Mouse (Mus musculus): ENCODE data around the gene Mrps18c. TPM values are rescaled to one million over a fixed set of nuclear protein-coding genes. Genes with fewer than 3 reads are reported as not detected.
A peak's percentile ranks its signal among the peaks of the same experiment; 100 is the strongest.

The Mrps18c gene
- polyA plus RNA-seq, 1 experiment from 2014 or later, result 159 TPM

DNA sequence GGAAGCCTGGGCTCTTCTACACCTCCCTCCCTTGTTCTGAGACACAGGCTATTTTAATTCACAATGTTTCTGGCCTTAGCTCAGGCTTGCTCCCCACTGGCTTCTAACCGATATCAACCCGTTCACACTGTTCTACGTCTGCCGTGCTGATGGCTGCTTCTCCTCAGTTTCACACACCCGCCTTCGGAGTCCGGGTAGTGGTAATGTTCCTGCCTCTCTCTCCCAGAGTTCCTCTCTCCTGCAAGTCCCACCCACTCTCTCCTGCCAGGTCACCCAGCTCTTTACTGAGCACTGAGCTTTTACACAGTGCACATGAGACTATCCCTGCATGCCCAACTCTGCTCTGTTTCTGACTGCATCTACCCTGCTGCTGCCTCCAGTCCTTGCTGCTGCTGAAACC, 32.4 kb upstream of the Mrps18c start:
- no peak for ATAC-seq (ENCODE audit: insufficient number of reproducible peaks, insufficient read depth, low FRiP score, low read depth)
- Histone ChIP-seq H3K36me3 (ENCODE audit: control insufficient read depth, insufficient read depth, low read length) (peaks cover 89% of the 10 kb centered on the region), H3K27ac (replicated peaks in 1 of 2; ENCODE audit: control insufficient read depth in 1 of 2, insufficient read depth in 1 of 2, low read depth in 2 of 2, low read length in 2 of 2) (no peak overlapping the region), H3K4me3 (ENCODE audit: control insufficient read depth in 1 of 2, insufficient read depth in 1 of 2, low read depth in 1 of 2, low read length in 2 of 2) (no peak overlapping the region), H3K9me3 (ENCODE audit: control insufficient read depth, low read length) (no peaks in the 10 kb centered on the region), H3K4me2 (ENCODE audit: low read length) (no peak overlapping the region), H3K9ac (ENCODE audit: low read length) (no peak overlapping the region), H3K4me1 (ENCODE audit: control insufficient read depth in 2 of 2, insufficient read depth in 2 of 2, low read length in 2 of 2) (no peaks in the 10 kb centered on the region), H3K27me3 (ENCODE audit: control insufficient read depth, insufficient read depth, low read length) (no peaks in the 10 kb centered on the region)
- 82% methylated on average over 7 of the region's 7 CpGs for WGBS

DNA sequence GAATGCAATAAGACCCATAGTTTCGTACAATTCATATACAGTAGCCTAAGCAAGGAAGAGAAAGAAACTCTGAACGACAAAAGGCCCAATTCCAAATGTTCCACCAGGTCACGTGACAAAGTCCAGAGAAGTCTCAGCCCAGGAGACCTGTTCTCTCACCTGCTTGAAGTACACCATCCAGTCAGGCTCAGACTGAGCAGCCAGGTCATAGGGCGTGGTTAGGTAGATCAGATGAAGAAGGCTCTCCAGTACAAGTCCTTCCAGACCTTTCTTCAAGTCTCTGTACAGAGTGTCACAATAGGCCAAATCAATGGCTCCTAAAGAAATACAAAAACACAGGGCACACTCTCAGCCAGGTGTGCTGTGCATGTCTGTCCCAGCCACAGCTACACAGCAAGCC, 26.9 kb upstream of the Mrps18c start:
- H3K36me3 ChIP-seq (ENCODE audit: control insufficient read depth, insufficient read depth, low read length), result peaks cover 88% of the 10 kb centered on the region
- H3K27ac ChIP-seq (replicated peaks in 1 of 2; ENCODE audit: control insufficient read depth in 1 of 2, insufficient read depth in 1 of 2, low read depth in 2 of 2, low read length in 2 of 2), result no peak overlapping the region
- H3K27me3 ChIP-seq (ENCODE audit: control insufficient read depth, insufficient read depth, low read length), result no peaks in the 10 kb centered on the region
- ATAC-seq (ENCODE audit: insufficient number of reproducible peaks, insufficient read depth, low FRiP score, low read depth), result no peak
- no peak overlapping the region for H3K4me2 ChIP-seq (ENCODE audit: low read length)
- WGBS, result 90% methylated on average over 4 of the region's 4 CpGs
- 0 out of 4 replicates have a peak, but pooled peaks cover under 1 to 6% of the 10 kb centered on the region in 2 experiments for H3K4me1 ChIP-seq (ENCODE audit: control insufficient read depth in 2 of 2, insufficient read depth in 2 of 2, low read length in 2 of 2)
- H3K9ac ChIP-seq (ENCODE audit: low read length), result no peak overlapping the region
- H3K9me3 ChIP-seq (ENCODE audit: control insufficient read depth, low read length), result no peaks in the 10 kb centered on the region
- no peak overlapping the region for H3K4me3 ChIP-seq (ENCODE audit: control insufficient read depth in 1 of 2, insufficient read depth in 1 of 2, low read depth in 1 of 2, low read length in 2 of 2)

DNA sequence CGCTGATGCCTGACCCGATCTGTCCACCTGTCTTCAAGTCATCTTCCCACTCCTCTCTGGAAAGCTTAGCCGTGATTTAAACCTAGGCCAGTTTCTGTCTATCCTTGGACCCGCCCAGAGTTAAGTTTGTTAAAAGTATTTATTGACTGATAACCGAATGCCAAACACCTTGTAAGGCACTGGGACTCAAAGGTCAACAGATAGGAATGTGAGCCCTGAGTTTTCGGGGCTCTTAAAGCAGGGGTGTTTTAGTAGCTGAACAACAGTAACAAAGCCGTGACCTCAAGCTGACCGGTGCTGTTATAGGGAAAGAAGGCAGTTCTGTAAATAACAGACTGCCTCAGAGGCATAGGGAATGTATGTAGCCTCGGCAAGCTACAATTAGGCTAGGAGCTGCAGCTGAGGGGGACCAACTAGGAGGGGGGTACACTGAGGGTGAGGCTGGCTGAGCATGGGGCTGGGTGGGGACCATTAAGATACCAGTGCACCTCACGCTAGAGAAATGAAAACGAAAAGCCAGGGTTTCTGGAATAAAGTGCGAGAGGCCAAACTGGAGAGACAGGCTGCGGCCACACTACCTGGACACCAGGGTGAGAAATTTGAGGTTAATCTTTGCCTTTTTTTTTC, 22.5 kb upstream of the Mrps18c start:
- no peak overlapping the region for H3K9ac ChIP-seq (ENCODE audit: low read length)
- peaks cover 79% of the 10 kb centered on the region for H3K36me3 ChIP-seq (ENCODE audit: control insufficient read depth, insufficient read depth, low read length)
- no peak overlapping the region for H3K4me3 ChIP-seq (ENCODE audit: control insufficient read depth in 1 of 2, insufficient read depth in 1 of 2, low read depth in 1 of 2, low read length in 2 of 2)
- 68% methylated on average over 13 of the region's 13 CpGs for WGBS
- H3K4me1 ChIP-seq (ENCODE audit: control insufficient read depth in 2 of 2, insufficient read depth in 2 of 2, low read length in 2 of 2), result peaks cover 2 to 10% of the 10 kb centered on the region in 2 experiments; a peak in 1 of 4 replicates
- no peak overlapping the region for H3K27ac ChIP-seq (replicated peaks in 1 of 2; ENCODE audit: control insufficient read depth in 1 of 2, insufficient read depth in 1 of 2, low read depth in 2 of 2, low read length in 2 of 2)
- no peak overlapping the region for H3K4me2 ChIP-seq (ENCODE audit: low read length)
- no peaks in the 10 kb centered on the region for H3K27me3 ChIP-seq (ENCODE audit: control insufficient read depth, insufficient read depth, low read length)
- H3K9me3 ChIP-seq (ENCODE audit: control insufficient read depth, low read length), result no peaks in the 10 kb centered on the region
- no peak for ATAC-seq (ENCODE audit: insufficient number of reproducible peaks, insufficient read depth, low FRiP score, low read depth)

DNA sequence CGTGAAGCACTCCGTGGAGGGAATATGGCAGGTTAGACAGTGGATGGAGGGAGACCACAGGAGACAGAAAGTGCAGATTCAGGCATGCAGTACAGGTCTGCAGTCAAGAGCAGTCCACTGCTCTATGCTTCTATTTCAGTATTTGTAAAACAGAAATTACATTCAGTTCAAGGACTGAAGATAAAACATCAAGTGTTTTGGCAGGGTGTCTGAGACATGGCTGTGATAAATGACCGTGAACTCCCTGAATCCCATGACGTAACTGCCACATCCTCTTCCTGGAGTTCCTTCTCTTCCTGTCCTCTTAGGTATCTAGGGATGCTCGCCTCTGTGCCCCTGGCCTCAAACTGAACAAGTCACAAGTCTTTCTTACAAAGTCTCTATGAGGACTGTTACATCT, 21.5 kb upstream of the Mrps18c start:
- Histone ChIP-seq H3K9ac (ENCODE audit: low read length) (no peak overlapping the region), H3K4me3 (ENCODE audit: control insufficient read depth in 1 of 2, insufficient read depth in 1 of 2, low read depth in 1 of 2, low read length in 2 of 2) (no peak overlapping the region), H3K27me3 (ENCODE audit: control insufficient read depth, insufficient read depth, low read length) (no peaks in the 10 kb centered on the region), H3K9me3 (ENCODE audit: control insufficient read depth, low read length) (no peaks in the 10 kb centered on the region), H3K4me2 (ENCODE audit: low read length) (no peak overlapping the region), H3K36me3 (ENCODE audit: control insufficient read depth, insufficient read depth, low read length) (peaks cover 79% of the 10 kb centered on the region), H3K27ac (replicated peaks in 1 of 2; ENCODE audit: control insufficient read depth in 1 of 2, insufficient read depth in 1 of 2, low read depth in 2 of 2, low read length in 2 of 2) (0 out of 4 replicates have a peak overlapping the region, but pooled peaks of 1 of the 2 experiments have one; percentile 19), H3K4me1 (ENCODE audit: control insufficient read depth in 2 of 2, insufficient read depth in 2 of 2, low read length in 2 of 2) (peaks cover 2 to 10% of the 10 kb centered on the region in 2 experiments; a peak in 1 of 4 replicates)
- no peak for ATAC-seq (ENCODE audit: insufficient number of reproducible peaks, insufficient read depth, low FRiP score, low read depth)
- WGBS, result 53% methylated on average over 5 of the region's 5 CpGs

DNA sequence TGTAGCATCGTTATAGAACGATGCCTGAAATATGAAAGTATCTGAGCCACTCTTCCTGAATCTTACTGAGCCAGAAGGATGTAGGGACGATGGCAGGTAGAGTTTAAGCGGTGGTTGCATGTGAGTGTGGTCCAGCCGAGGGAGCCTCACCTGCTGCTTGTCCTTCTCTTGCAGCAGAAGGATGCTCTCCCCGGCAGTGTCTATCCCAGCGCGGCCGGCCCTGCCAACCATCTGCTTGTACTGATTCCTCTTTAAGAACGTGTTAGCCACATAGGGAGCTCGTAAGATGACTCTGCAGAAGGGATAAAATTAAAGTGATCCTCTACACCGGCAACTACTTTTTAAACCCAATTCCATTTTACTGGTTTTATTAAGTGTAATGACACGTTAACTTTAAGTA, 19.4 kb upstream of the Mrps18c start:
- Histone ChIP-seq H3K27me3 (ENCODE audit: control insufficient read depth, insufficient read depth, low read length) (no peaks in the 10 kb centered on the region), H3K4me2 (ENCODE audit: low read length) (no peak overlapping the region), H3K4me3 (ENCODE audit: control insufficient read depth in 1 of 2, insufficient read depth in 1 of 2, low read depth in 1 of 2, low read length in 2 of 2) (no peak overlapping the region), H3K27ac (replicated peaks in 1 of 2; ENCODE audit: control insufficient read depth in 1 of 2, insufficient read depth in 1 of 2, low read depth in 2 of 2, low read length in 2 of 2) (no peak overlapping the region), H3K4me1 (ENCODE audit: control insufficient read depth in 2 of 2, insufficient read depth in 2 of 2, low read length in 2 of 2) (peaks cover 2 to 10% of the 10 kb centered on the region in 2 experiments; a peak in 1 of 4 replicates), H3K9me3 (ENCODE audit: control insufficient read depth, low read length) (no peaks in the 10 kb centered on the region), H3K9ac (ENCODE audit: low read length) (no peak overlapping the region), H3K36me3 (ENCODE audit: control insufficient read depth, insufficient read depth, low read length) (peaks cover 78% of the 10 kb centered on the region)
- no peak for ATAC-seq (ENCODE audit: insufficient number of reproducible peaks, insufficient read depth, low FRiP score, low read depth)
- WGBS, result 95% methylated on average over 13 of the region's 13 CpGs

DNA sequence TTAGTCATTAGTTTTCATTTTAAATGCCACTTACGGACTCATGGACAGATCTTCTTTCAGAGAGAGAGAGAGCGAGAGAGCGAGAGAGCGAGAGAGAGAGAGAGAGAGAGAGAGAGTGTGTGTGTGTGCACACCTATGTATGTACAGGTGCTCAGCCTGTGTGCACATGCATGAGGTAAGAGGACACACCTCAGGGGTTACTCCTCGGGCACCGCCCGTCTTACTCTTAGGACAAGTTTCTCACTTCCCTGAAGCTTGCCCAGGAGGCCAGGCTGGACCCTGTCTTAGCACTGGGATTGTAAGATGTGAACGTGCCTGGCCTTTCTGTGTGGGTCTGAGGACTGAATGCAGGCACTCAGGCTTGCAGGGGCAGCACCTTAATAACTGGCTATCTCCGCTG, 10.9 kb upstream of the Mrps18c start:
- WGBS, result 94% methylated on average over 9 of the region's 9 CpGs
- H3K27me3 ChIP-seq (ENCODE audit: control insufficient read depth, insufficient read depth, low read length), result no peaks in the 10 kb centered on the region
- H3K4me1 ChIP-seq (ENCODE audit: control insufficient read depth in 2 of 2, insufficient read depth in 2 of 2, low read length in 2 of 2), result no peaks in the 10 kb centered on the region
- H3K9ac ChIP-seq (ENCODE audit: low read length), result no peak overlapping the region
- no peak for ATAC-seq (ENCODE audit: insufficient number of reproducible peaks, insufficient read depth, low FRiP score, low read depth)
- no peaks in the 10 kb centered on the region for H3K9me3 ChIP-seq (ENCODE audit: control insufficient read depth, low read length)
- no peak overlapping the region for H3K27ac ChIP-seq (replicated peaks in 1 of 2; ENCODE audit: control insufficient read depth in 1 of 2, insufficient read depth in 1 of 2, low read depth in 2 of 2, low read length in 2 of 2)
- H3K4me2 ChIP-seq (ENCODE audit: low read length), result no peak overlapping the region
- peaks cover 93% of the 10 kb centered on the region for H3K36me3 ChIP-seq (ENCODE audit: control insufficient read depth, insufficient read depth, low read length)
- H3K4me3 ChIP-seq (ENCODE audit: control insufficient read depth in 1 of 2, insufficient read depth in 1 of 2, low read depth in 1 of 2, low read length in 2 of 2), result no peak overlapping the region

DNA sequence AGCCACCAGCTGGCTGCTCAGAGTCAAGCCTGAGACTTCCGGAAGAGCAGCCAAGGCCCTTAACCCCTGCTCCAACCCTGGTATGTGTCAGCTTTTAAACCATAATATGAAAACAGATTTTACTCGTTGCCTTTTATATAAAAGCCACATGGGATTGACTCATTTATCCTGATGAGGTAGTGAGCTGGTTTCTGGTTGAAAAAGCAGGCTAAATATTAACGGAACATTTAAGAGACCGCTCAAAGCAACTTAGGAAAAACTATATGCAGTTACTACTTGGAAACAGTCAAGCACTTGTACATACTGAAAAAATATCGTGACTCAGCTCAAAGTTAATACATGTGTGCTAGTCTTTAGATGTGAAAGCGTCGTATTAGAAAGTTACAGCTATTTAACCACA, 6.2 kb upstream of the Mrps18c start:
- no peaks in the 10 kb centered on the region for H3K27me3 ChIP-seq (ENCODE audit: control insufficient read depth, insufficient read depth, low read length)
- WGBS, result 93% methylated on average over 7 of the region's 7 CpGs
- no peak overlapping the region for H3K4me2 ChIP-seq (ENCODE audit: low read length)
- H3K9ac ChIP-seq (ENCODE audit: low read length), result no peak overlapping the region
- H3K36me3 ChIP-seq (ENCODE audit: control insufficient read depth, insufficient read depth, low read length), result peaks cover 78% of the 10 kb centered on the region
- H3K4me3 ChIP-seq (ENCODE audit: control insufficient read depth in 1 of 2, insufficient read depth in 1 of 2, low read depth in 1 of 2, low read length in 2 of 2), result no peak overlapping the region
- no peak for ATAC-seq (ENCODE audit: insufficient number of reproducible peaks, insufficient read depth, low FRiP score, low read depth)
- H3K27ac ChIP-seq (replicated peaks in 1 of 2; ENCODE audit: control insufficient read depth in 1 of 2, insufficient read depth in 1 of 2, low read depth in 2 of 2, low read length in 2 of 2), result no peak overlapping the region
- no peaks in the 10 kb centered on the region for H3K9me3 ChIP-seq (ENCODE audit: control insufficient read depth, low read length)
- H3K4me1 ChIP-seq (ENCODE audit: control insufficient read depth in 2 of 2, insufficient read depth in 2 of 2, low read length in 2 of 2), result 0 out of 4 replicates have a peak, but pooled peaks cover 0 to 1% of the 10 kb centered on the region in 2 experiments

DNA sequence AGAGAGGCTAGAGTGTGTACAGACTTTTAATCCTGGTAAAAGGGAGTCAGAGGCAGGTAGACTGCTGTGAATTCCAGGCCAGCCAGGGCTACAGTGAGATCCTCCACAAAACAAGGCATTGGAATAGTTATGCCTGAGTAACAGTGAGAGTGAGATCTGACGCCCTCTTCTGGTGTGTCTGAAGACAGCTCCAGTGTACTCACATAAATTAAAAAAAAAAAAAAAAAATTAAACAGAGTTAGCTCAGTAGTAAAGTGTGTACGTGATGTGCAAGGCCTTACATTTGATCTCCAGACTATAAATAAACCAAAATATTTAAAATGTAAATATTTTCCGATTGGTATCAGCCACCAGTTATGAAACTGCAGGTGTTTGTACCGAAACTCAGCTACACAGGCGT, 4.3 kb upstream of the Mrps18c start:
- Histone ChIP-seq H3K27me3 (ENCODE audit: control insufficient read depth, insufficient read depth, low read length) (no peaks in the 10 kb centered on the region), H3K4me3 (ENCODE audit: control insufficient read depth in 1 of 2, insufficient read depth in 1 of 2, low read depth in 1 of 2, low read length in 2 of 2) (no peak overlapping the region), H3K4me1 (ENCODE audit: control insufficient read depth in 2 of 2, insufficient read depth in 2 of 2, low read length in 2 of 2) (0 out of 4 replicates have a peak, but pooled peaks cover 0 to 6% of the 10 kb centered on the region in 2 experiments), H3K9me3 (ENCODE audit: control insufficient read depth, low read length) (no peaks in the 10 kb centered on the region), H3K36me3 (ENCODE audit: control insufficient read depth, insufficient read depth, low read length) (peaks cover 59% of the 10 kb centered on the region), H3K9ac (ENCODE audit: low read length) (no peak overlapping the region), H3K27ac (replicated peaks in 1 of 2; ENCODE audit: control insufficient read depth in 1 of 2, insufficient read depth in 1 of 2, low read depth in 2 of 2, low read length in 2 of 2) (no peak overlapping the region), H3K4me2 (ENCODE audit: low read length) (no peak overlapping the region)
- ATAC-seq (ENCODE audit: insufficient number of reproducible peaks, insufficient read depth, low FRiP score, low read depth), result no peak
- WGBS, result 79% methylated on average over 5 of the region's 5 CpGs
